Mouse (Mus musculus) stomach, postnatal 0 days (tissue): Measurements from ENCODE around the gene Hoxa3.

Experiments used
- CTCF ChIP-seq: IDR thresholded peaks from 2 replicates; pipeline ENCODE4 v1.5.1; 2016; ENCODE audit warnings: antibody characterized with exemption, low read depth, mild to moderate bottlenecking, moderate library complexity
- EP300 ChIP-seq: optimal IDR thresholded peaks from 2 replicates; pipeline ENCODE3; 2016; ENCODE audit warnings: antibody characterized with exemption

GRCm38 (mm10) chr6:52177806-52178205 is 35.3 kb downstream of the Hoxa3 start:
- TF ChIP-seq CTCF (no peak), EP300 (no peak)
